ENCODE assay signal across 8 mouse cellular contexts in the genomic region with DNA sequence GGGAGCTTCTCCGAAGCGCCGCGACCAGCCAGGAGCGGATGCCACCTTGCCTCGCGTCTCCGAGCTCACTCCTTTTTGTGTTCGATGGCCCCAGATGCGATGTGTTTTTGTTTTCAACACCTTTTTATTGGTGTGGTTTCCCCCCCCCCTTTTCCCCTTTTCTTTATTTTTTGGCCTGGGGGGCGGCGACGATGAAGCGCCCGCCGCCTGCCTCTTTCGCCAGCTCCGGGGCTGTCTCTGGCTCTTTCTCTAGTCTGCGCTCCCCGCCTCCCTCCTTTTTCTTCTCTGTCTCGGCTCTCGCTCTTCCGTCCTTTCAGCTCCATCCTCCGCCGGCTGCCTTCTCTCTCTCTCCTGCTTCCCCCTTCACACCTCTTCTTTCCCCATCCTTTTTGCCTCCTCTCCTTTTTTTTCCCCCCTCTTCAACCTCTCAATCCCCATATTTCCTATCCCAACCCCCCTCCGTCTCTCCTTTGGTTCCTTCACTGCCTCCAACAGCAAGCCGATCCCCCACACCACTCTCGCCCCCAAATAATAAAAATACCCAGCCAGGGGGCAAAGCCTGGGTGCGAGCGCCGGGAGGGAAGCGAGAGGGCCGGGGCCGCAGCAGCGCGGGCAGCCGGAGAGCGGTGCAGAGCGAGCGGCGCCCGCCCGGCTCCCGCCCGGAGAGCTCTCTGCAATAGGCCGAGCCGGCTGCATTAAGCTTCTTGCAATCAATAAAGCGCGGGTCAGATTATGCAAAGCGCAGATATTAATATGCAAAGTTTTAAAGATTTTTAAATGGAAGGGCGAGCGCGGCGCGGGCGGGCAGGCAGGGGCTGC. TPM values are rescaled to one million over a fixed set of nuclear protein-coding genes. Genes with fewer than 3 reads are reported as not detected.
DNase-seq lines count a peak whose midpoint lies in the region; ATAC-seq and TF ChIP-seq lines count a peak whose summit lies in the region.

No protein-coding gene starts in this region.

- no peak for TF ChIP-seq POLR2A in CH12.LX (IDR thresholded peaks at IDR 0.05; ENCODE audit: low read depth, low read length)

- dilution Hi-C loops in CH12.LX (cut with MboI; ENCODE audit: extremely low pct_ligation_motif_present, extremely low pct_unique_long_range_greater_than_20kb, low sequenced_read_pairs) = no loop called here

- intact Hi-C loops in heart, postnatal 10 days (cut with DNase I) = no loop called here

- no peaks in the 10 kb centered on the region for H3K79me2 ChIP-seq in CH12.LX (replicated peaks; ENCODE audit: control insufficient read depth, extremely low read depth, insufficient read depth, poor library complexity, severe bottlenecking)

- H3K27me3 ChIP-seq in heart, embryonic 12.5 days (replicated peaks) = peaks cover 100% of the 10 kb centered on the region
- peaks cover 73% of the 10 kb centered on the region for H3K27me3 ChIP-seq in CH12.LX (replicated peaks)
- peaks cover 74% of the 10 kb centered on the region for H3K27me3 ChIP-seq in intestine, embryonic 15.5 days (replicated peaks)
- H3K27me3 ChIP-seq in midbrain, embryonic 14.5 days (ENCODE audit: control insufficient read depth, insufficient read depth, low read length) = peaks cover 20% of the 10 kb centered on the region

- no peak for DNase-seq in heart, postnatal 10 days
- DNase-seq in CH12.LX (ENCODE audit: extremely low read depth) = no peak
- DNase-seq in embryo, embryonic 11 days = peak; percentile 54
- peak; percentile 72 for DNase-seq in midbrain, embryonic 14.5 days
- peak; percentile 39 for DNase-seq in thymus, postnatal 4 days
- no peak for DNase-seq in testis, postnatal 10 days (ENCODE audit: low spot score)

- no peak overlapping the region for H3K27ac ChIP-seq in heart, embryonic 12.5 days (ENCODE audit: poor library complexity, severe bottlenecking)
- H3K27ac ChIP-seq in CH12.LX (ENCODE audit: insufficient read depth, low read depth) = no peak overlapping the region
- no peak overlapping the region for H3K27ac ChIP-seq in intestine, embryonic 15.5 days
- H3K27ac ChIP-seq in midbrain, embryonic 14.5 days (replicated peaks; ENCODE audit: low read depth, low read length) = peak overlapping the region; percentile 99

- TF ChIP-seq CTCF in CH12.LX (conservative IDR thresholded peaks at IDR 0.05 in 1 of 2, IDR thresholded peaks at IDR 0.05 in 1 of 2; ENCODE audit: low read depth in 2 of 2, low read length in 2 of 2) = no peak

- peaks cover 15% of the 10 kb centered on the region; the same call in 1 of the 2 replicates for H3K4me1 ChIP-seq in heart, embryonic 12.5 days (replicated peaks)
- H3K4me1 ChIP-seq in CH12.LX (ENCODE audit: control insufficient read depth in 1 of 2, insufficient read depth in 2 of 2) = peaks cover 3 to 31% of the 10 kb centered on the region in 2 experiments; a peak in 3 of 4 replicates
- peaks cover 14% of the 10 kb centered on the region for H3K4me1 ChIP-seq in intestine, embryonic 15.5 days (replicated peaks)
- peaks cover 43% of the 10 kb centered on the region for H3K4me1 ChIP-seq in midbrain, embryonic 14.5 days (ENCODE audit: control insufficient read depth, insufficient read depth, low read length)

- H3K36me3 ChIP-seq in heart, embryonic 12.5 days = no peaks in the 10 kb centered on the region
- no peaks in the 10 kb centered on the region for H3K36me3 ChIP-seq in CH12.LX (replicated peaks in 1 of 2; ENCODE audit: control insufficient read depth in 1 of 2, insufficient read depth in 1 of 2, low read length in 1 of 2)
- H3K36me3 ChIP-seq in intestine, embryonic 15.5 days = no peaks in the 10 kb centered on the region
- no peaks in the 10 kb centered on the region for H3K36me3 ChIP-seq in midbrain, embryonic 14.5 days (ENCODE audit: control insufficient read depth, insufficient read depth, low read length)

- TF ChIP-seq RAD21 in CH12.LX (IDR thresholded peaks at IDR 0.05; ENCODE audit: low read depth, low read length) = no peak

- 2% methylated on average over 55 of the region's 56 CpGs for WGBS in heart, embryonic 12.5 days
- WGBS in intestine, embryonic 15.5 days = 1% methylated on average over 50 of the region's 56 CpGs
- under 1% methylated on average over 56 of the region's 56 CpGs for WGBS in midbrain, embryonic 14.5 days

- peak overlapping the region; percentile 82 for H3K4me2 ChIP-seq in heart, embryonic 12.5 days
- H3K4me2 ChIP-seq in CH12.LX (ENCODE audit: insufficient read depth, low read depth, poor library complexity, severe bottlenecking) = peak overlapping the region; percentile 88
- peak overlapping the region; percentile 90 for H3K4me2 ChIP-seq in intestine, embryonic 15.5 days (replicated peaks)
- H3K4me2 ChIP-seq in midbrain, embryonic 14.5 days (ENCODE audit: low read length) = peak overlapping the region; percentile 92

- H3K9me3 ChIP-seq in heart, embryonic 12.5 days (replicated peaks) = no peaks in the 10 kb centered on the region
- H3K9me3 ChIP-seq in CH12.LX (replicated peaks; ENCODE audit: low read length) = no peaks in the 10 kb centered on the region
- H3K9me3 ChIP-seq in intestine, embryonic 15.5 days = no peaks in the 10 kb centered on the region
- no peaks in the 10 kb centered on the region for H3K9me3 ChIP-seq in midbrain, embryonic 14.5 days (ENCODE audit: control insufficient read depth, low read length)

- no peak for TF ChIP-seq EP300 in CH12.LX (IDR thresholded peaks at IDR 0.05; ENCODE audit: low read length)

- in situ Hi-C loops in CH12.LX (cut with MboI; ENCODE audit: low pct_ligation_motif_present, low pct_unique_long_range_greater_than_20kb, low sequenced_read_pairs) = no loop called here

- H3K9ac ChIP-seq in heart, embryonic 12.5 days = 0 out of 2 replicates have a peak overlapping the region, but pooled peaks have one; percentile 35
- no peak overlapping the region; the same call in 1 of the 2 replicates for H3K9ac ChIP-seq in CH12.LX (ENCODE audit: insufficient read depth, low read depth)
- H3K9ac ChIP-seq in intestine, embryonic 15.5 days = peak overlapping the region; percentile 34; the same call in 1 of the 2 replicates
- H3K9ac ChIP-seq in midbrain, embryonic 14.5 days (replicated peaks; ENCODE audit: low read length) = peak overlapping the region; percentile 99

- H3K4me3 ChIP-seq in heart, embryonic 12.5 days = peak overlapping the region; percentile 53
- no peak overlapping the region for H3K4me3 ChIP-seq in CH12.LX (replicated peaks in 1 of 3; ENCODE audit: low read depth in 2 of 3, low read length in 2 of 3, poor library complexity in 1 of 3)
- peak overlapping the region; percentile 46 for H3K4me3 ChIP-seq in intestine, embryonic 15.5 days (replicated peaks)
- H3K4me3 ChIP-seq in midbrain, embryonic 14.5 days (replicated peaks; ENCODE audit: low read depth, low read length) = peak overlapping the region; percentile 81

- peak; percentile 49; the same call in 1 of the 2 replicates for ATAC-seq in heart, embryonic 12.5 days (ENCODE audit: insufficient number of reproducible peaks, low FRiP score)
- ATAC-seq in intestine, embryonic 15.5 days = peak; percentile 76
- ATAC-seq in midbrain, embryonic 14.5 days (ENCODE audit: low FRiP score, low TSS enrichment) = peak; percentile 76

TF ChIP-seq in CH12.LX, 34 proteins besides CTCF, POLR2A, EP300 and RAD21 (continues in another document):
- TF ChIP-seq MAFK (IDR thresholded peaks at IDR 0.05; ENCODE audit: insufficient replicate concordance, low read length) = no peak
- TF ChIP-seq KAT2A (IDR thresholded peaks at IDR 0.05; ENCODE audit: insufficient replicate concordance, low read length) = no peak
- TF ChIP-seq GABPA (IDR thresholded peaks at IDR 0.05; ENCODE audit: insufficient replicate concordance, low read depth, low read length) = no peak
- no peak for TF ChIP-seq HCFC1 (IDR thresholded peaks at IDR 0.05; ENCODE audit: low read depth, low read length)
- no peak for TF ChIP-seq ZNF384 (IDR thresholded peaks at IDR 0.05; ENCODE audit: low read depth, low read length)
- no peak for TF ChIP-seq BHLHE40 (IDR thresholded peaks at IDR 0.05; ENCODE audit: low read depth, low read length)
- TF ChIP-seq CHD2 (IDR thresholded peaks at IDR 0.05; ENCODE audit: low read length) = no peak
- TF ChIP-seq ETS1 (conservative IDR thresholded peaks at IDR 0.05; ENCODE audit: low read depth, low read length) = no peak

RNA-seq across cellular contexts. Expression of a gene that starts 0.5 kb away (rescaled TPM):
- 0.54 and 0.81 TPM in 2 replicates for polyA plus RNA-seq in heart, embryonic 12.5 days (2016; fragmentation: Nextera tagmentation; extraction: Ambion mirVana)
- under 1 TPM; 0.19 to 0.50 TPM for total RNA-seq in heart, postnatal 10 days (2021)
- total RNA-seq in CH12.LX (2012; rRNA removed) = 28.2 and 46.1 TPM in 2 replicates
- 7.3 and 8.9 TPM in 2 replicates for total RNA-seq in CH12.LX (2014; rRNA removed)
- 72.1 and 102 TPM in 2 replicates for polyA plus RNA-seq in CH12.LX (2012; ENCODE audit: insufficient read length, low read depth)
- polyA plus RNA-seq in intestine, embryonic 15.5 days (2015; fragmentation: Nextera tagmentation; extraction: Ambion mirVana) = 1.8 TPM in 2 replicates
- polyA plus RNA-seq in midbrain, embryonic 14.5 days (2014; fragmentation: Nextera tagmentation; extraction: Ambion mirVana) = 40.6 and 46.7 TPM in 2 replicates

RNA-seq across cellular contexts. Expression of a gene that starts 41.4 kb away (rescaled TPM):
- 8.2 and 9.5 TPM in 2 replicates for polyA plus RNA-seq in heart, embryonic 12.5 days (2016; fragmentation: Nextera tagmentation; extraction: Ambion mirVana)
- 10 to 100 TPM; 14.2 TPM for total RNA-seq in heart, postnatal 10 days (2021)
- total RNA-seq in CH12.LX (2012; rRNA removed) = 11.7 and 12.1 TPM in 2 replicates
- 10.7 and 13.9 TPM in 2 replicates for total RNA-seq in CH12.LX (2014; rRNA removed)
- polyA plus RNA-seq in CH12.LX (2012; ENCODE audit: insufficient read length, low read depth) = 10.2 and 10.6 TPM in 2 replicates
- 13.2 and 13.5 TPM in 2 replicates for polyA plus RNA-seq in intestine, embryonic 15.5 days (2015; fragmentation: Nextera tagmentation; extraction: Ambion mirVana)
- polyA plus RNA-seq in midbrain, embryonic 14.5 days (2014; fragmentation: Nextera tagmentation; extraction: Ambion mirVana) = 15.7 and 15.9 TPM in 2 replicates

RNA-seq across cellular contexts. Expression of a gene that starts 42.2 kb away (rescaled TPM):
- 2.3 and 2.5 TPM in 2 replicates for polyA plus RNA-seq in heart, embryonic 12.5 days (2016; fragmentation: Nextera tagmentation; extraction: Ambion mirVana)
- 10 to 100 TPM in 1 of 2 experiments, 1 to 10 TPM in 1; 8.7 to 11.4 TPM for total RNA-seq in heart, postnatal 10 days (2021)
- total RNA-seq in CH12.LX (2012; rRNA removed) = 6.5 and 7.4 TPM in 2 replicates
- total RNA-seq in CH12.LX (2014; rRNA removed) = 2.0 and 2.2 TPM in 2 replicates
- 6.5 and 7.0 TPM in 2 replicates for polyA plus RNA-seq in CH12.LX (2012; ENCODE audit: insufficient read length, low read depth)
- polyA plus RNA-seq in intestine, embryonic 15.5 days (2015; fragmentation: Nextera tagmentation; extraction: Ambion mirVana) = 2.6 and 2.8 TPM in 2 replicates
- polyA plus RNA-seq in midbrain, embryonic 14.5 days (2014; fragmentation: Nextera tagmentation; extraction: Ambion mirVana) = 2.5 TPM in 2 replicates

RNA-seq across cellular contexts. Expression of a gene that starts 58.7 kb away (rescaled TPM):
- 12.1 and 12.7 TPM in 2 replicates for polyA plus RNA-seq in heart, embryonic 12.5 days (2016; fragmentation: Nextera tagmentation; extraction: Ambion mirVana)
- total RNA-seq in heart, postnatal 10 days (2021) = 10 to 100 TPM; 69.7 to 72.0 TPM
- total RNA-seq in CH12.LX (2012; rRNA removed) (47.5 and 55.1 TPM in 2 replicates), CH12.LX (2014; rRNA removed) (44.1 and 45.8 TPM in 2 replicates)
- 72.2 and 76.1 TPM in 2 replicates for polyA plus RNA-seq in CH12.LX (2012; ENCODE audit: insufficient read length, low read depth)
- 8.0 and 10.3 TPM in 2 replicates for polyA plus RNA-seq in intestine, embryonic 15.5 days (2015; fragmentation: Nextera tagmentation; extraction: Ambion mirVana)
- polyA plus RNA-seq in midbrain, embryonic 14.5 days (2014; fragmentation: Nextera tagmentation; extraction: Ambion mirVana) = 20.7 and 26.0 TPM in 2 replicates

Comparison
In these comparisons a context has a peak if more than half of its experiments do, and no peak if none do; other contexts are left out.
1. H3K4me3 ChIP-seq: peak in heart, embryonic 12.5 days (single experiment), intestine, embryonic 15.5 days (single experiment) and midbrain, embryonic 14.5 days (single experiment); none in CH12.LX (0 of 3).
2. DNase-seq: peak in embryo, embryonic 11 days (single experiment), midbrain, embryonic 14.5 days (single experiment) and thymus, postnatal 4 days (single experiment); none in heart, postnatal 10 days (0 of 2), CH12.LX (single experiment) and testis, postnatal 10 days (single experiment).
3. RNA of a gene that starts 0.5 kb away (polyA plus RNA-seq): 72.1 to 102 TPM in CH12.LX and 40.6 to 46.7 TPM in midbrain, embryonic 14.5 days; 1.8 TPM in intestine, embryonic 15.5 days and 0.54 to 0.81 TPM in heart, embryonic 12.5 days; every median in the first group is over 10 times any median in the second.
4. Peak in every context shown above with its lines, with median percentiles within 50 percentile points of each other: ATAC-seq and H3K4me2 ChIP-seq.